In the genomic region with DNA sequence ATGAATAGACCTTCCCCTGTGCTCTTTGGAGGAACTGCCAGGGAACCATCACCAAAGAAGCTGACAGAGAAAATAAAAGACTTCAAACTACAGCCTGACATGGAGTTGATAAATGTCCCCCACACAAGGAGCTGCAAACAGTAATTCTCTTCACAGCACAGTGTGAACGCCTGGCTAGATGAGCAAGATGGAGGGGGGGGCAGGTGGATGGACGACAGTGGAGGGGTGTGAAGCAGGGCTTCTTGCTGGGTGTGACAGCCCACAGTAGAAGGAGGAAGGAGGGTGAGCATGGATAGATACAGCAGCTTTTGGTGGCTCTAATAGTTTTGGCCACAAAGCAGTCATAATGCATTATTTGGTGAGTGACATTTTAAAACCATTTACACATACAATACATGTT, we compare ENCODE assay signal across 19 mouse cellular contexts.
"Had no signal": no experiment of that assay in that cellular context is flagged by ENCODE, and none has a peak within 500 bp of the region (broad histone marks: within the 10 kb centered on the region; RNA-seq: fewer than 3 reads in every experiment).

No protein-coding gene starts in this region.

- H3K27me3 ChIP-seq: liver, embryonic 12.5 days; neural tube, embryonic 12.5 days had no signal

- DNase-seq: kidney, adult 18-20 months; kidney, adult 9 months; kidney, postnatal 14 days; kidney, postnatal 4 days; layer of hippocampus, postnatal 36 days; lung, embryonic 14.5 days; midbrain, embryonic 14.5 days; retina, postnatal 1 day; right cerebral cortex, postnatal 25 days; thymus, adult 2 months; thymus, postnatal 14 days; thymus, postnatal 4 days had no signal

- H3K9me3 ChIP-seq: liver, embryonic 12.5 days; neural tube, embryonic 12.5 days had no signal

- H3K4me2 ChIP-seq: liver, embryonic 12.5 days; lung, embryonic 14.5 days; midbrain, embryonic 11.5 days; neural tube, embryonic 12.5 days had no signal

- H3K27ac ChIP-seq: left cerebral cortex, adult 2 months; liver, embryonic 12.5 days; macrophage; neural tube, embryonic 12.5 days; stomach, postnatal 0 days had no signal

- H3K36me3 ChIP-seq: liver, embryonic 12.5 days; neural tube, embryonic 12.5 days had no signal

- H3K9ac ChIP-seq: liver, embryonic 12.5 days; lung, embryonic 14.5 days; neural tube, embryonic 12.5 days had no signal

- ATAC-seq: liver, embryonic 12.5 days; lung, postnatal 0 days had no signal

- H3K4me3 ChIP-seq: left cerebral cortex, adult 2 months; liver, embryonic 12.5 days; neural tube, embryonic 12.5 days had no signal
